Mouse (Mus musculus) cortical plate, adult 2 months (tissue): ENCODE measurements around the gene Arvcf.

ENCODE experiments used
- CTCF ChIP-seq: fragments of 200-500 bp; IDR thresholded peaks from 2 replicates; pipeline ENCODE4 v1.5.1; 2011; ENCODE audit warnings: mild to moderate bottlenecking, control low read depth, low read length; ENCODE audit not compliant: insufficient read depth; ENCODE audit errors: extremely low read depth
- POLR2A ChIP-seq: fragments of 200-500 bp; IDR thresholded peaks from 2 replicates; pipeline ENCODE4 v1.6.1; 2011; ENCODE audit warnings: mild to moderate bottlenecking, low read length, control low read depth; ENCODE audit not compliant: insufficient read depth; ENCODE audit errors: extremely low read depth

- TF ChIP-seq CTCF (no peak), POLR2A (no peak)
Measured at GRCm38 (mm10) chr16:18453846-18454245, 105.9 kb downstream of the Arvcf start.
